Mouse (Mus musculus) induced T-regulatory cell, adult 2 months (primary cell): ENCODE results near the gene Gm29106.
"Not testable (repeated sequence)": the region's sequence is repeated elsewhere in the genome, so short reads cannot be mapped to it uniquely, and the experiment has no call there.

Source experiments
- DNase-seq: peaks from one replicate; pipeline ENCODE4 v3.0.0-alpha.2; 2012; ENCODE audit warnings: low read depth

The Gm29106 gene

GRCm38 (mm10) chr1:118176242-118176641 is at the start of gene Gm29106:
Gene Gm29106, plus strand, starts transcription at chr1:118176542.
- DNase-seq, result not testable (repeated sequence)

GRCm38 (mm10) chr1:118228540-118228939 is 52.2 kb downstream of the Gm29106 start:
- no peak for DNase-seq

- no peak for DNase-seq
Measured at GRCm38 (mm10) chr1:118236032-118236431, 59.7 kb downstream of the Gm29106 start.
